Mouse (Mus musculus) hematopoietic multipotent progenitor cell, adult 10-12 weeks (in vitro differentiated cells): ENCODE results near the gene Mrps34. TPM values are rescaled to one million over a fixed set of nuclear protein-coding genes. Genes with fewer than 3 reads are reported as not detected.

Experiments
- polyA plus RNA-seq: library from polyadenylated mRNA; stranded (reverse); fragments of >175 nt; gene quantifications from 2 replicates; pipeline ENCODE4 v1.2.3, GENCODE M21; 2012; ENCODE audit warnings: low replicate concordance

Mrps34 gene
- polyA plus RNA-seq: 40.1 and 50.8 TPM in 2 replicates

GRCm38 (mm10) chr17:24894995-24895547 is at the start of gene Mrps34, which contains the start of gene Eme2:
Gene Mrps34, plus strand, starts transcription at chr17:24895116.
Gene Eme2, minus strand, starts transcription at chr17:24895087.

GRCm38 (mm10) chr17:24850065-24850772 is 44.7 kb upstream of the Mrps34 start, which contains the start of gene Fahd1:
Gene Fahd1, minus strand, starts transcription at chr17:24850364.

GRCm38 (mm10) chr17:24865776-24866175 is 29.1 kb upstream of the Mrps34 start, which contains the start of gene Igfals:
Gene Igfals, plus strand, starts transcription at chr17:24865997.

GRCm38 (mm10) chr17:24886134-24886931 is 8.6 kb upstream of the Mrps34 start, which contains the start of the genes Nubp2 and Spsb3:
Gene Nubp2, minus strand, starts transcription at chr17:24886349.
Gene Spsb3, plus strand, starts transcription at chr17:24886643.

GRCm38 (mm10) chr17:24896241-24896992 is 1.5 kb downstream of the Mrps34 start, which contains the start of gene Nme3:
Gene Nme3, plus strand, starts transcription at chr17:24896500.

GRCm38 (mm10) chr17:24936259-24937237 is 41.6 kb downstream of the Mrps34 start, which contains the start of gene Mapk8ip3:
Gene Mapk8ip3, minus strand, starts transcription at chr17:24936977.

Other genes with a start within 250 kb of the Mrps34 start
- 3.8 and 6.4 TPM in 2 replicates for gene Slc9a3r2, start 244.8 kb upstream of the Mrps34 start, polyA plus RNA-seq
- 0.36 and 0.52 TPM in 2 replicates for gene Npw, start 236.7 kb upstream of the Mrps34 start, polyA plus RNA-seq
- gene Zfp598, start 225.4 kb upstream of the Mrps34 start, polyA plus RNA-seq: 56.2 and 93.5 TPM in 2 replicates
- 0.15 and 0.24 TPM in 2 replicates for gene Syngr3, start 205.2 kb upstream of the Mrps34 start, polyA plus RNA-seq
- gene Gfer, start 199.0 kb upstream of the Mrps34 start, polyA plus RNA-seq: 52.3 and 54.6 TPM in 2 replicates
- 5.9 and 10.3 TPM in 2 replicates for gene Noxo1, start 198.9 kb upstream of the Mrps34 start, polyA plus RNA-seq
- 8.7 and 12.3 TPM in 2 replicates for gene Tbl3, start 187.5 kb upstream of the Mrps34 start, polyA plus RNA-seq
- 0.16 and 0.36 TPM in 2 replicates for gene Rnf151, start 177.1 kb upstream of the Mrps34 start, polyA plus RNA-seq
- 42.1 and 88.6 TPM in 2 replicates for gene Rps2, start 177.0 kb upstream of the Mrps34 start, polyA plus RNA-seq
- 220 and 325 TPM in 2 replicates for gene Ndufb10, start 170.6 kb upstream of the Mrps34 start, polyA plus RNA-seq
- 0.31 and 0.38 TPM in 2 replicates for gene Rpl3l, start 167.3 kb upstream of the Mrps34 start, polyA plus RNA-seq
- 43.6 and 56.0 TPM in 2 replicates for gene Msrb1, start 158.5 kb upstream of the Mrps34 start, polyA plus RNA-seq
- 0.94 and 2.2 TPM in 2 replicates for gene Hs3st6, start 142.1 kb upstream of the Mrps34 start, polyA plus RNA-seq
- gene Meiob, start 90.8 kb upstream of the Mrps34 start, polyA plus RNA-seq: not detected in 2 replicates
- gene Hagh, start 55.0 kb upstream of the Mrps34 start, polyA plus RNA-seq: 27.6 and 69.0 TPM in 2 replicates
- gene Fahd1, start 44.8 kb upstream of the Mrps34 start, polyA plus RNA-seq: 2.7 and 6.5 TPM in 2 replicates
- 0.12 TPM in 1 of 2 replicates, not detected in the other for gene Igfals, start 29.1 kb upstream of the Mrps34 start, polyA plus RNA-seq
- gene Nubp2, start 8.8 kb upstream of the Mrps34 start, polyA plus RNA-seq: 10.4 and 58.7 TPM in 2 replicates
- 44.2 and 49.9 TPM in 2 replicates for gene Spsb3, start 8.5 kb upstream of the Mrps34 start, polyA plus RNA-seq
- 20.3 and 41.1 TPM in 2 replicates for gene Eme2, start within 50 bp of the Mrps34 start, polyA plus RNA-seq
- gene Nme3, start 1.4 kb downstream of the Mrps34 start, polyA plus RNA-seq: 19.9 and 39.7 TPM in 2 replicates
- 64.6 and 70.0 TPM in 2 replicates for gene Mapk8ip3, start 41.9 kb downstream of the Mrps34 start, polyA plus RNA-seq
- gene Jpt2, start 65.6 kb downstream of the Mrps34 start, polyA plus RNA-seq: 9.7 and 10.8 TPM in 2 replicates
- 13.8 and 42.6 TPM in 2 replicates for gene Cramp1l, start 120.7 kb downstream of the Mrps34 start, polyA plus RNA-seq
- 12.6 and 17.0 TPM in 2 replicates for gene Ift140, start 121.0 kb downstream of the Mrps34 start, polyA plus RNA-seq
- 0.62 TPM in 1 of 2 replicates, not detected in the other for gene Tmem204, start 188.5 kb downstream of the Mrps34 start, polyA plus RNA-seq
- 11.5 and 26.9 TPM in 2 replicates for gene Telo2, start 220.9 kb downstream of the Mrps34 start, polyA plus RNA-seq
- gene Ptx4, start 225.6 kb downstream of the Mrps34 start, polyA plus RNA-seq: not detected in 2 replicates
- gene Clcn7, start 238.3 kb downstream of the Mrps34 start, polyA plus RNA-seq: 26.3 and 36.9 TPM in 2 replicates